Comparison of ENCODE assay signal across 2 mouse cellular contexts in the genomic region with DNA sequence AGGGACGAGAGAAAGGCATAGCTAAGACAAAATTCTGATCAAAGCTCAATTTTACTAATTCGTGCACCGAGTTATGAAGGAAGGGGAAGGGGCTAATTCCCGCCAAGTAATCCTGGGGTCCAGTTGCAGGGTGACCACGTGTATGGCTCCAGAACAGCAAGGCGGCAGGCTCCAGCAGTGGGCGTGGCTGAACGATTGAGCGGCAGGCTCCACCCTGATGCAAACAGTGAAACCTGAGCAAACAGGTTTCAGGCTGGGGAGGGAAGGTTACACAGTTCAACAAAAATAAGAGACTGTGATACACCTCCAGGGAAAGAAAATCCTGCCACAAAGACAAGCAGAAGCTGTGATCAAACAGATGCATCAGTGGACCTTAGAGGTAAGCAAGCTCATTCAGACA. TPM values are rescaled to one million over a fixed set of nuclear protein-coding genes. Genes with fewer than 3 reads are reported as not detected.
"Had no signal": no experiment of that assay in that cellular context is flagged by ENCODE, and none has a peak within 500 bp of the region (broad histone marks: within the 10 kb centered on the region; RNA-seq: fewer than 3 reads in every experiment).

No protein-coding gene starts in this region.

RNA-seq across cellular contexts. Expression of a gene that starts 19.6 kb away (rescaled TPM):
- total RNA-seq: megakaryocyte progenitor cell, adult 5-6 weeks; megakaryocyte-erythroid progenitor cell, adult 5-6 weeks had no signal
